Mouse (Mus musculus) erythroid progenitor cell, adult 5-6 weeks (primary cell): ENCODE data around the gene Iqcg. TPM values are rescaled to one million over a fixed set of nuclear protein-coding genes. Genes with fewer than 3 reads are reported as not detected.
"Not testable (repeated sequence)": the region's sequence is repeated elsewhere in the genome, so short reads cannot be mapped to it uniquely, and the experiment has no call there.

Experiments used
- ATAC-seq: replicated peaks from 2 replicates; pipeline ENCODE4 v1.8.0; 2016; ENCODE audit warnings: moderate number of reproducible peaks, mild to moderate bottlenecking, moderate TSS enrichment, inconsistent platforms; ENCODE audit not compliant: poor library complexity, low FRiP score, severe bottlenecking
- total RNA-seq, 2 experiments: library from RNA; stranded (forward) in 1 of 2; stranded (reverse) in 1 of 2; fragments of 150-400 nt in 1 of 2; fragments of 186-747, 209-891 nt in 1 of 2; gene quantifications; 2 replicates each; pipeline versions ENCODE4 v1.2.3 to v1.2.4; 2015 to 2017; ENCODE audit warnings: low replicate concordance in 2 of 2

The Iqcg gene
- total RNA-seq, 2 experiments from 2014 or later, result not detected

- ATAC-seq, result peak; percentile 36
These were observed 363 bp downstream of the Iqcg start for GRCm38 (mm10) chr16:33055655-33056054.

- not testable (repeated sequence) for ATAC-seq
These were observed 1.1 kb downstream of the Iqcg start for GRCm38 (mm10) chr16:33054927-33055326.

GRCm38 (mm10) chr16:33053141-33053540 lies 2.9 kb downstream of the Iqcg start:
- no peak for ATAC-seq

GRCm38 (mm10) chr16:33049809-33050208 lies 6.2 kb downstream of the Iqcg start:
- no peak for ATAC-seq

GRCm38 (mm10) chr16:33048686-33049085 lies 7.3 kb downstream of the Iqcg start:
- ATAC-seq, result no peak

GRCm38 (mm10) chr16:33048004-33048403 lies 8.0 kb downstream of the Iqcg start:
- no peak for ATAC-seq

- no peak for ATAC-seq
These were observed 12.8 kb downstream of the Iqcg start for GRCm38 (mm10) chr16:33043268-33043667.

GRCm38 (mm10) chr16:33042682-33043081 lies 13.3 kb downstream of the Iqcg start:
- no peak for ATAC-seq

GRCm38 (mm10) chr16:33036006-33036405 lies 20.0 kb downstream of the Iqcg start:
- no peak for ATAC-seq

GRCm38 (mm10) chr16:33026357-33026756 lies 29.7 kb downstream of the Iqcg start:
- ATAC-seq, result no peak

GRCm38 (mm10) chr16:33024456-33025104 lies 31.4 kb downstream of the Iqcg start:
- no peak for ATAC-seq

GRCm38 (mm10) chr16:33023750-33024149 lies 32.3 kb downstream of the Iqcg start:
- peak; percentile 80 for ATAC-seq

GRCm38 (mm10) chr16:33021381-33021780 lies 34.6 kb downstream of the Iqcg start:
- no peak for ATAC-seq

GRCm38 (mm10) chr16:33019117-33019770 lies 36.8 kb downstream of the Iqcg start:
- ATAC-seq, result no peak

- ATAC-seq, result no peak
These were observed 38.2 kb downstream of the Iqcg start for GRCm38 (mm10) chr16:33017677-33018349.

- ATAC-seq, result no peak
These were observed 40.0 kb downstream of the Iqcg start for GRCm38 (mm10) chr16:33015986-33016385.

- ATAC-seq, result no peak
These were observed 40.6 kb downstream of the Iqcg start for GRCm38 (mm10) chr16:33015396-33015907.

- no peak for ATAC-seq
These were observed 41.1 kb downstream of the Iqcg start for GRCm38 (mm10) chr16:33014921-33015320.

- ATAC-seq, result no peak
These were observed 42.2 kb downstream of the Iqcg start for GRCm38 (mm10) chr16:33013801-33014200.

- no peak for ATAC-seq
These were observed 45.9 kb downstream of the Iqcg start for GRCm38 (mm10) chr16:33010166-33010565.

- no peak for ATAC-seq
These were observed 48.6 kb downstream of the Iqcg start for GRCm38 (mm10) chr16:33007436-33007835.
